Mouse (Mus musculus): ENCODE data around the gene AU040320.

- TF ChIP-seq CTCF (IDR thresholded peaks at IDR 0.05; ENCODE audit: insufficient read depth, low read depth, low read length) (no peak), POLR2A (IDR thresholded peaks at IDR 0.05; ENCODE audit: insufficient read depth, low read depth, low read length) (no peak)
These were observed 25.8 kb downstream of the AU040320 start for GRCm38 (mm10) chr4:126779148-126779581.
